Comparison of ENCODE assay signal across 8 mouse cellular contexts in genomic region chr11:5064282-5065055, GRCm38 (mm10). TPM values are rescaled to one million over a fixed set of nuclear protein-coding genes. Genes with fewer than 3 reads are reported as not detected.
A peak's percentile ranks its signal among the peaks of the same experiment; 100 is the strongest.
DNase-seq lines count a peak whose midpoint lies in the region; ATAC-seq lines count a peak whose summit lies in the region.

No protein-coding gene starts in this region.

- intact Hi-C loops in left cerebral cortex, postnatal 14 days (cut with DNase I): loop anchor here (2.0 kb wide), 1 partner anchor 48 kb away; no protein-coding TSS in a partner anchor

- WGBS in forebrain, embryonic 12.5 days: 16% methylated on average over 38 of the region's 38 CpGs
- WGBS in midbrain, embryonic 16.5 days: 17% methylated on average over 38 of the region's 38 CpGs

- peak overlapping the region; percentile 71 for H3K9ac ChIP-seq in forebrain, embryonic 12.5 days
- H3K9ac ChIP-seq in midbrain, embryonic 16.5 days (ENCODE audit: low read depth, low read length): peak overlapping the region; percentile 77

- H3K36me3 ChIP-seq in forebrain, embryonic 12.5 days (replicated peaks): peaks cover 24% of the 10 kb centered on the region
- H3K36me3 ChIP-seq in midbrain, embryonic 16.5 days (ENCODE audit: control insufficient read depth, insufficient read depth, low read length): peaks cover 15% of the 10 kb centered on the region

- no peak for DNase-seq in frontal cortex, postnatal 10 days (ENCODE audit: low spot score in 2 of 2)
- peak; percentile 44 to 45 for DNase-seq in B cell, adult 2 months
- peak; percentile 37 to 62 for DNase-seq in left cerebral cortex, postnatal 14 days (ENCODE audit: low spot score in 2 of 2)
- DNase-seq in gastrocnemius, adult 8-10 months (ENCODE audit: low spot score in 2 of 2): no peak

- H3K4me3 ChIP-seq in forebrain, embryonic 12.5 days (replicated peaks): peak overlapping the region; percentile 71
- peak overlapping the region; percentile 70 for H3K4me3 ChIP-seq in midbrain, embryonic 16.5 days (ENCODE audit: low read depth, low read length)

- peaks cover 47% of the 10 kb centered on the region for H3K4me1 ChIP-seq in forebrain, embryonic 12.5 days
- peaks cover 33% of the 10 kb centered on the region for H3K4me1 ChIP-seq in midbrain, embryonic 16.5 days (ENCODE audit: control insufficient read depth, insufficient read depth, low read length)

- peaks cover 54% of the 10 kb centered on the region for H3K27me3 ChIP-seq in forebrain, embryonic 12.5 days
- peaks cover 40% of the 10 kb centered on the region for H3K27me3 ChIP-seq in midbrain, embryonic 16.5 days (ENCODE audit: control insufficient read depth, insufficient read depth, low read depth, low read length)

- H3K4me2 ChIP-seq in forebrain, embryonic 12.5 days: peak overlapping the region; percentile 86
- peak overlapping the region; percentile 79 for H3K4me2 ChIP-seq in midbrain, embryonic 16.5 days (ENCODE audit: low read length)

- peak; percentile 18; the same call in 1 of the 2 replicates for ATAC-seq in frontal cortex, adult (ENCODE audit: low TSS enrichment)
- ATAC-seq in forebrain, embryonic 12.5 days (ENCODE audit: low FRiP score): peak; percentile 0; the same call in 1 of the 2 replicates
- ATAC-seq in midbrain, embryonic 16.5 days: peak; percentile 24
- no peak for ATAC-seq in megakaryocyte progenitor cell, adult 5-6 weeks (replicated peaks; ENCODE audit: poor library complexity)

- H3K27ac ChIP-seq in forebrain, embryonic 12.5 days: no peak overlapping the region
- no peak overlapping the region for H3K27ac ChIP-seq in midbrain, embryonic 16.5 days (ENCODE audit: low read length)

- H3K9me3 ChIP-seq in forebrain, embryonic 12.5 days: no peaks in the 10 kb centered on the region
- no peaks in the 10 kb centered on the region for H3K9me3 ChIP-seq in midbrain, embryonic 16.5 days (replicated peaks; ENCODE audit: control insufficient read depth, low read length, poor library complexity, severe bottlenecking)

RNA-seq across cellular contexts. Expression of gene Gas2l1, which starts 0.7 kb away (rescaled TPM):
- polyA plus RNA-seq in forebrain, embryonic 12.5 days (2016; fragmentation: Nextera tagmentation; extraction: Ambion mirVana): 28.5 and 31.8 TPM in 2 replicates
- total RNA-seq in left cerebral cortex, postnatal 14 days (2021): 10 to 100 TPM; 60.9 to 70.2 TPM
- 19.5 and 20.6 TPM in 2 replicates for polyA plus RNA-seq in midbrain, embryonic 16.5 days (2015; fragmentation: Nextera tagmentation; extraction: Ambion mirVana)
- 0.22 and 0.46 TPM in 2 replicates for total RNA-seq in megakaryocyte progenitor cell, adult 5-6 weeks (2015)
- 0.58 TPM in 1 of 2 replicates, not detected in the other for total RNA-seq in megakaryocyte progenitor cell, adult 5-6 weeks (2017)
- 1 to 10 TPM; 2.4 to 3.8 (median 3.1) TPM for total RNA-seq in gastrocnemius, adult 8-10 months (2022)

RNA-seq across cellular contexts. Expression of gene Rasl10a, which starts 6.5 kb away (rescaled TPM):
- polyA plus RNA-seq in forebrain, embryonic 12.5 days (2016; fragmentation: Nextera tagmentation; extraction: Ambion mirVana): 0.18 and 0.59 TPM in 2 replicates
- total RNA-seq in left cerebral cortex, postnatal 14 days (2021): 10 to 100 TPM; 61.7 to 63.2 TPM
- 1.1 and 1.2 TPM in 2 replicates for polyA plus RNA-seq in midbrain, embryonic 16.5 days (2015; fragmentation: Nextera tagmentation; extraction: Ambion mirVana)
- total RNA-seq in megakaryocyte progenitor cell, adult 5-6 weeks (2015): not detected in 2 replicates
- not detected in 2 replicates for total RNA-seq in megakaryocyte progenitor cell, adult 5-6 weeks (2017)
- total RNA-seq in gastrocnemius, adult 8-10 months (2022): not detected

RNA-seq across cellular contexts. Expression of gene Rhbdd3, which starts 34.3 kb away (rescaled TPM):
- polyA plus RNA-seq in forebrain, embryonic 12.5 days (2016; fragmentation: Nextera tagmentation; extraction: Ambion mirVana): 27.5 and 27.6 TPM in 2 replicates
- 10 to 100 TPM; 21.7 to 24.6 TPM for total RNA-seq in left cerebral cortex, postnatal 14 days (2021)
- 46.9 and 48.8 TPM in 2 replicates for polyA plus RNA-seq in midbrain, embryonic 16.5 days (2015; fragmentation: Nextera tagmentation; extraction: Ambion mirVana)
- total RNA-seq in megakaryocyte progenitor cell, adult 5-6 weeks (2015): 8.5 and 10.2 TPM in 2 replicates
- total RNA-seq in megakaryocyte progenitor cell, adult 5-6 weeks (2017): 22.2 and 33.8 TPM in 2 replicates
- total RNA-seq in gastrocnemius, adult 8-10 months (2022): 10 to 100 TPM; 33.1 to 43.7 (median 34.2) TPM

RNA-seq across cellular contexts. Expression of gene Ewsr1, which starts 34.6 kb away (rescaled TPM):
- polyA plus RNA-seq in forebrain, embryonic 12.5 days (2016; fragmentation: Nextera tagmentation; extraction: Ambion mirVana): 915 and 936 TPM in 2 replicates
- 100 to 1,000 TPM; 288 to 295 TPM for total RNA-seq in left cerebral cortex, postnatal 14 days (2021)
- 548 and 592 TPM in 2 replicates for polyA plus RNA-seq in midbrain, embryonic 16.5 days (2015; fragmentation: Nextera tagmentation; extraction: Ambion mirVana)
- total RNA-seq in megakaryocyte progenitor cell, adult 5-6 weeks (2015): 183 and 217 TPM in 2 replicates
- 513 and 628 TPM in 2 replicates for total RNA-seq in megakaryocyte progenitor cell, adult 5-6 weeks (2017)
- 10 to 100 TPM; 55.1 to 68.1 (median 64.3) TPM for total RNA-seq in gastrocnemius, adult 8-10 months (2022)

Comparison
In these comparisons a context has a peak if more than half of its experiments do, and no peak if none do; other contexts are left out.
1. DNase-seq: peak in B cell, adult 2 months (2 of 2) and left cerebral cortex, postnatal 14 days (2 of 2); none in frontal cortex, postnatal 10 days (0 of 2) and gastrocnemius, adult 8-10 months (0 of 2).
2. RNA of gene Gas2l1, which starts 0.7 kb away (total RNA-seq): 60.9 to 70.2 TPM in left cerebral cortex, postnatal 14 days; 2.4 to 3.8 TPM in gastrocnemius, adult 8-10 months and 0.22 to 0.58 TPM in megakaryocyte progenitor cell, adult 5-6 weeks; every median in the first group is over 10 times any median in the second.
3. RNA of gene Rasl10a, which starts 6.5 kb away (total RNA-seq): 61.7 to 63.2 TPM in left cerebral cortex, postnatal 14 days; not detected in megakaryocyte progenitor cell, adult 5-6 weeks and not detected in gastrocnemius, adult 8-10 months; every median in the first group is over 10 times any median in the second.